Comparison of ENCODE assay signal across 9 mouse cellular contexts in genomic region chr5:145113416-145113815, GRCm38 (mm10). TPM values are rescaled to one million over a fixed set of nuclear protein-coding genes. Genes with fewer than 3 reads are reported as not detected.
DNase-seq lines count a peak whose midpoint lies in the region; ATAC-seq and TF ChIP-seq lines count a peak whose summit lies in the region.
"Had no signal": no experiment of that assay in that cellular context is flagged by ENCODE, and none has a peak within 500 bp of the region (broad histone marks: within the 10 kb centered on the region; RNA-seq: fewer than 3 reads in every experiment).

No protein-coding gene starts in this region.

- H3K27me3 ChIP-seq in heart, embryonic 10.5 days (ENCODE audit: insufficient read depth, poor library complexity, severe bottlenecking) = no peaks in the 10 kb centered on the region
- H3K27me3 ChIP-seq in midbrain, embryonic 10.5 days (ENCODE audit: low read depth, poor library complexity, severe bottlenecking) = peaks cover 32% of the 10 kb centered on the region
- H3K27me3 ChIP-seq in midbrain, embryonic 11.5 days (ENCODE audit: control insufficient read depth, insufficient read depth, low read length) = peaks cover 12% of the 10 kb centered on the region
- H3K27me3 ChIP-seq in intestine, embryonic 15.5 days (replicated peaks) = no peaks in the 10 kb centered on the region
- no peaks in the 10 kb centered on the region for H3K27me3 ChIP-seq in small intestine, adult 2 months (ENCODE audit: control insufficient read depth, insufficient read depth, low read length)

- no peak overlapping the region for H3K4me2 ChIP-seq in midbrain, embryonic 11.5 days
- peak overlapping the region; percentile 81 for H3K4me2 ChIP-seq in intestine, embryonic 15.5 days (replicated peaks)

- H3K27ac ChIP-seq in heart, embryonic 10.5 days = peak overlapping the region; percentile 88
- H3K27ac ChIP-seq in midbrain, embryonic 10.5 days (replicated peaks) = no peak overlapping the region
- H3K27ac ChIP-seq in midbrain, embryonic 11.5 days (ENCODE audit: low read depth, low read length) = no peak overlapping the region
- H3K27ac ChIP-seq in intestine, embryonic 15.5 days = peak overlapping the region; percentile 87; the same call in 1 of the 2 replicates
- peak overlapping the region; percentile 53 for H3K27ac ChIP-seq in small intestine, adult 2 months (ENCODE audit: insufficient read depth, low read depth, low read length)

- H3K4me3 ChIP-seq in heart, embryonic 10.5 days = peak overlapping the region; percentile 83
- peak overlapping the region; percentile 62 for H3K4me3 ChIP-seq in midbrain, embryonic 10.5 days
- H3K4me3 ChIP-seq in midbrain, embryonic 11.5 days (ENCODE audit: low read depth, low read length) = no peak overlapping the region
- H3K4me3 ChIP-seq in intestine, embryonic 15.5 days (replicated peaks) = peak overlapping the region; percentile 82
- H3K4me3 ChIP-seq in small intestine, adult 2 months (ENCODE audit: low read depth, low read length) = peak overlapping the region; percentile 99

- DNase-seq in heart, embryonic 10.5 days (ENCODE audit: low spot score) = no peak
- DNase-seq in heart, adult 11 months = no peak
- no peak for DNase-seq in midbrain, embryonic 10.5 days (ENCODE audit: low spot score)
- no peak for DNase-seq in midbrain, embryonic 11.5 days (ENCODE audit: low spot score, missing footprints)
- DNase-seq in layer of hippocampus, adult 11-12 months (ENCODE audit: low spot score) = no peak
- DNase-seq in cerebellum, postnatal 4 days (ENCODE audit: low spot score in 2 of 2) = no peak

- no peak for ATAC-seq in midbrain, embryonic 11.5 days (ENCODE audit: low FRiP score)
- ATAC-seq in intestine, embryonic 15.5 days = no peak

- no peak overlapping the region for H3K9ac ChIP-seq in midbrain, embryonic 11.5 days (ENCODE audit: low read length)
- peak overlapping the region; percentile 77; the same call in 1 of the 2 replicates for H3K9ac ChIP-seq in intestine, embryonic 15.5 days

- H3K9me3 ChIP-seq in heart, embryonic 10.5 days = no peaks in the 10 kb centered on the region
- H3K9me3 ChIP-seq in midbrain, embryonic 10.5 days (replicated peaks) = no peaks in the 10 kb centered on the region
- H3K9me3 ChIP-seq in midbrain, embryonic 11.5 days (ENCODE audit: control insufficient read depth, low read length) = no peaks in the 10 kb centered on the region
- H3K9me3 ChIP-seq in intestine, embryonic 15.5 days = no peaks in the 10 kb centered on the region

- no peak for TF ChIP-seq CTCF in small intestine, adult 2 months (IDR thresholded peaks at IDR 0.05; ENCODE audit: extremely low read depth, insufficient read length, insufficient replicate concordance, low read depth, low read length)

- no peak for TF ChIP-seq POLR2A in small intestine, adult 2 months (IDR thresholded peaks at IDR 0.05; ENCODE audit: low read depth, low read length)

- peaks cover 20% of the 10 kb centered on the region for H3K4me1 ChIP-seq in heart, embryonic 10.5 days
- peaks cover 14% of the 10 kb centered on the region for H3K4me1 ChIP-seq in midbrain, embryonic 10.5 days
- no peaks in the 10 kb centered on the region for H3K4me1 ChIP-seq in midbrain, embryonic 11.5 days (ENCODE audit: control insufficient read depth, insufficient read depth, low read length)
- H3K4me1 ChIP-seq in intestine, embryonic 15.5 days (replicated peaks) = peaks cover 23% of the 10 kb centered on the region; the same call in 1 of the 2 replicates
- H3K4me1 ChIP-seq in small intestine, adult 2 months (ENCODE audit: control insufficient read depth, insufficient read depth, insufficient read length, low read length) = peaks cover 17% of the 10 kb centered on the region

- H3K36me3 ChIP-seq in heart, embryonic 10.5 days = peaks cover 26% of the 10 kb centered on the region
- peaks cover 30% of the 10 kb centered on the region for H3K36me3 ChIP-seq in midbrain, embryonic 10.5 days
- peaks cover 11% of the 10 kb centered on the region for H3K36me3 ChIP-seq in midbrain, embryonic 11.5 days (ENCODE audit: control insufficient read depth, insufficient read depth, low read length)
- H3K36me3 ChIP-seq in intestine, embryonic 15.5 days = peaks cover 14% of the 10 kb centered on the region
- H3K36me3 ChIP-seq in small intestine, adult 2 months (ENCODE audit: control insufficient read depth, insufficient read depth, low read length) = peaks cover 14% of the 10 kb centered on the region; the same call in 1 of the 2 replicates

- WGBS in heart, embryonic 10.5 days = 42% methylated on average over 2 of the region's 2 CpGs
- WGBS in midbrain, embryonic 10.5 days = 63% methylated on average over 2 of the region's 2 CpGs
- 54% methylated on average over 2 of the region's 2 CpGs for WGBS in midbrain, embryonic 11.5 days
- 31% methylated on average over 2 of the region's 2 CpGs for WGBS in intestine, embryonic 15.5 days
- 5% methylated on average over 2 of the region's 2 CpGs for WGBS in small intestine, adult 2 months

RNA-seq across cellular contexts. Expression of gene Arpc1b, which starts 0.6 kb away (rescaled TPM):
- 195 and 218 TPM in 2 replicates for polyA plus RNA-seq in heart, embryonic 10.5 days (2016; fragmentation: Nextera tagmentation; extraction: Ambion mirVana)
- 105 and 109 TPM in 2 replicates for polyA plus RNA-seq in midbrain, embryonic 10.5 days (2016; fragmentation: Nextera tagmentation; extraction: Ambion mirVana)
- polyA plus RNA-seq in midbrain, embryonic 11.5 days (2014; fragmentation: Nextera tagmentation; extraction: Ambion mirVana) = 44.3 and 48.3 TPM in 2 replicates
- 554 and 591 TPM in 2 replicates for polyA plus RNA-seq in intestine, embryonic 15.5 days (2015; fragmentation: Nextera tagmentation; extraction: Ambion mirVana)
- polyA plus RNA-seq in small intestine, adult 2 months (2012; rRNA removed) = 595 and 1,197 TPM in 2 replicates

RNA-seq across cellular contexts. Expression of gene Pdap1, which starts 26.6 kb away (rescaled TPM):
- 79.4 and 86.3 TPM in 2 replicates for polyA plus RNA-seq in heart, embryonic 10.5 days (2016; fragmentation: Nextera tagmentation; extraction: Ambion mirVana)
- 128 and 134 TPM in 2 replicates for polyA plus RNA-seq in midbrain, embryonic 10.5 days (2016; fragmentation: Nextera tagmentation; extraction: Ambion mirVana)
- polyA plus RNA-seq in midbrain, embryonic 11.5 days (2014; fragmentation: Nextera tagmentation; extraction: Ambion mirVana) = 124 and 131 TPM in 2 replicates
- 77.0 and 87.1 TPM in 2 replicates for polyA plus RNA-seq in intestine, embryonic 15.5 days (2015; fragmentation: Nextera tagmentation; extraction: Ambion mirVana)
- 8.5 and 18.7 TPM in 2 replicates for polyA plus RNA-seq in small intestine, adult 2 months (2012; rRNA removed)

RNA-seq across cellular contexts. Expression of gene Bud31, which starts 26.7 kb away (rescaled TPM):
- 162 and 200 TPM in 2 replicates for polyA plus RNA-seq in heart, embryonic 10.5 days (2016; fragmentation: Nextera tagmentation; extraction: Ambion mirVana)
- polyA plus RNA-seq in midbrain, embryonic 10.5 days (2016; fragmentation: Nextera tagmentation; extraction: Ambion mirVana) = 234 and 244 TPM in 2 replicates
- 276 and 283 TPM in 2 replicates for polyA plus RNA-seq in midbrain, embryonic 11.5 days (2014; fragmentation: Nextera tagmentation; extraction: Ambion mirVana)
- 176 and 185 TPM in 2 replicates for polyA plus RNA-seq in intestine, embryonic 15.5 days (2015; fragmentation: Nextera tagmentation; extraction: Ambion mirVana)
- polyA plus RNA-seq in small intestine, adult 2 months (2012; rRNA removed) = 28.1 and 52.8 TPM in 2 replicates

RNA-seq across cellular contexts. Expression of gene Kpna7, which starts 29.6 kb away (rescaled TPM):
- polyA plus RNA-seq in heart, embryonic 10.5 days (2016; fragmentation: Nextera tagmentation; extraction: Ambion mirVana) = not detected in 2 replicates
- not detected in 2 replicates for polyA plus RNA-seq in midbrain, embryonic 10.5 days (2016; fragmentation: Nextera tagmentation; extraction: Ambion mirVana)
- polyA plus RNA-seq in midbrain, embryonic 11.5 days (2014; fragmentation: Nextera tagmentation; extraction: Ambion mirVana) = not detected in 2 replicates
- 0.21 and 0.38 TPM in 2 replicates for polyA plus RNA-seq in intestine, embryonic 15.5 days (2015; fragmentation: Nextera tagmentation; extraction: Ambion mirVana)
- not detected in 2 replicates for polyA plus RNA-seq in small intestine, adult 2 months (2012; rRNA removed)
- polyA plus RNA-seq: C2C12 had no signal

RNA-seq across cellular contexts. Expression of gene Arpc1a, which starts 29.8 kb away (rescaled TPM):
- 113 and 117 TPM in 2 replicates for polyA plus RNA-seq in heart, embryonic 10.5 days (2016; fragmentation: Nextera tagmentation; extraction: Ambion mirVana)
- polyA plus RNA-seq in midbrain, embryonic 10.5 days (2016; fragmentation: Nextera tagmentation; extraction: Ambion mirVana) = 133 and 149 TPM in 2 replicates
- 179 and 183 TPM in 2 replicates for polyA plus RNA-seq in midbrain, embryonic 11.5 days (2014; fragmentation: Nextera tagmentation; extraction: Ambion mirVana)
- 130 and 134 TPM in 2 replicates for polyA plus RNA-seq in intestine, embryonic 15.5 days (2015; fragmentation: Nextera tagmentation; extraction: Ambion mirVana)
- polyA plus RNA-seq in small intestine, adult 2 months (2012; rRNA removed) = 59.7 and 105 TPM in 2 replicates

Comparison
In these comparisons a context has a peak if more than half of its experiments do, and no peak if none do; other contexts are left out.
1. H3K27ac ChIP-seq: peak in heart, embryonic 10.5 days (single experiment), intestine, embryonic 15.5 days (single experiment) and small intestine, adult 2 months (single experiment); none in midbrain, embryonic 10.5 days (single experiment) and midbrain, embryonic 11.5 days (single experiment).